Comparison of ENCODE assay signal across 21 mouse cellular contexts in the genomic region with DNA sequence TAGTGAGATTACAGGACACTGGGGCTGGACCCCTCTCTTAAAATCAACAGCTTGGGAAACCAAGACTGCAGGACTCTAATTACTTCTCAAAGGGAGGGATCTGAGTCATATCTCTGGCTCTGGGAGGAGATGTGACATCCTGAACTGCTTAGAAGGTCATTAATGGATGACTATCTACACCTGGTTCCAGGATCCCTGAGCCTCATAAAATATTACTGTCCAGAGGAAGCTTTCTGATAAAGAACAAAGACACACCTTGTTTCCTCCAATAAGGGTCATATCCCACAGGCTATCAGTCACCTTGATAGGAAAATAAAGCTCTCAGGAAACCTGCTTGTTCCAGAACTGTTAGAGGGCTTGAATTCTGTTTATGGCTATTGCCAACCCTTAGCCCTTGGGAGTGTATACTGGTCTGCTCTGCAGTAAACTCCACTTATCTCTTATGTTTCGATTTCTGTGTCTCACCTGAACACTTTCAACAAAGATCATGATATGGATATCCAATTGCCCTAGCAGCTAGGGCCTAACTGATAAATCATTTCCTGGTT. TPM values are rescaled to one million over a fixed set of nuclear protein-coding genes. Genes with fewer than 3 reads are reported as not detected.
"Had no signal": no experiment of that assay in that cellular context is flagged by ENCODE, and none has a peak within 500 bp of the region (broad histone marks: within the 10 kb centered on the region; RNA-seq: fewer than 3 reads in every experiment).

No protein-coding gene starts in this region.

- H3K9me3 ChIP-seq: liver, embryonic 15.5 days; lung, embryonic 15.5 days; midbrain, embryonic 13.5 days; midbrain, embryonic 15.5 days; neural tube, embryonic 12.5 days had no signal

- H3K27me3 ChIP-seq: liver, embryonic 15.5 days; lung, embryonic 15.5 days; midbrain, embryonic 13.5 days; midbrain, embryonic 15.5 days; neural tube, embryonic 12.5 days had no signal

- H3K4me1 ChIP-seq: liver, embryonic 15.5 days; lung, embryonic 15.5 days; megakaryocyte, embryonic 14.5 days; midbrain, embryonic 13.5 days; midbrain, embryonic 15.5 days; neural tube, embryonic 12.5 days had no signal

- H3K36me3 ChIP-seq: liver, embryonic 15.5 days; lung, embryonic 15.5 days; midbrain, embryonic 13.5 days; midbrain, embryonic 15.5 days; neural tube, embryonic 12.5 days had no signal

- H3K4me2 ChIP-seq: liver, embryonic 15.5 days; lung, embryonic 15.5 days; midbrain, embryonic 11.5 days; midbrain, embryonic 13.5 days; midbrain, embryonic 15.5 days; neural tube, embryonic 12.5 days had no signal

- H3K9ac ChIP-seq: liver, embryonic 15.5 days; liver, postnatal 0 days; lung, embryonic 15.5 days; midbrain, embryonic 13.5 days; midbrain, embryonic 15.5 days; neural tube, embryonic 12.5 days had no signal

- DNase-seq: liver, postnatal 0 days; lung, adult 2 months; lung, postnatal 14 days; lung, postnatal 36 days; right cerebral cortex, postnatal 14 days; spleen, adult 18-20 months; thymus, adult 2 months; thymus, postnatal 25 days; thymus, postnatal 4 days had no signal

- H3K27ac ChIP-seq: liver, embryonic 15.5 days; lung, embryonic 15.5 days; macrophage; midbrain, embryonic 13.5 days; midbrain, embryonic 15.5 days; neural tube, embryonic 12.5 days had no signal

- ATAC-seq: liver, postnatal 0 days; lung, postnatal 0 days; midbrain, embryonic 13.5 days; midbrain, embryonic 15.5 days had no signal

- H3K4me3 ChIP-seq: liver, embryonic 15.5 days; lung, embryonic 15.5 days; megakaryocyte, embryonic 14.5 days; midbrain, embryonic 13.5 days; midbrain, embryonic 15.5 days; neural tube, embryonic 12.5 days had no signal

RNA-seq across cellular contexts. Expression of gene Gm49601, which starts 13.2 kb away (rescaled TPM):
- polyA plus RNA-seq: liver, postnatal 0 days; macrophage had no signal

RNA-seq across cellular contexts. Expression of gene Gp1bb, which starts 17.3 kb away (rescaled TPM):
- total RNA-seq: monocyte, adult 5-6 weeks had no signal

RNA-seq across cellular contexts. Expression of gene Tbx1, which starts 49.0 kb away (rescaled TPM):
- total RNA-seq: megakaryocyte progenitor cell, adult 5-6 weeks; monocyte, adult 5-6 weeks; neutrophil, adult 5-6 weeks had no signal
- polyA plus RNA-seq: liver, postnatal 0 days; macrophage had no signal
